Mouse (Mus musculus): ENCODE results near the gene Tmem150a. TPM values are rescaled to one million over a fixed set of nuclear protein-coding genes. Genes with fewer than 3 reads are reported as not detected.

The Tmem150a gene
- total and polyA plus RNA-seq, 2 experiments from 2014 or later: 17.2 to 24.3 TPM

DNA sequence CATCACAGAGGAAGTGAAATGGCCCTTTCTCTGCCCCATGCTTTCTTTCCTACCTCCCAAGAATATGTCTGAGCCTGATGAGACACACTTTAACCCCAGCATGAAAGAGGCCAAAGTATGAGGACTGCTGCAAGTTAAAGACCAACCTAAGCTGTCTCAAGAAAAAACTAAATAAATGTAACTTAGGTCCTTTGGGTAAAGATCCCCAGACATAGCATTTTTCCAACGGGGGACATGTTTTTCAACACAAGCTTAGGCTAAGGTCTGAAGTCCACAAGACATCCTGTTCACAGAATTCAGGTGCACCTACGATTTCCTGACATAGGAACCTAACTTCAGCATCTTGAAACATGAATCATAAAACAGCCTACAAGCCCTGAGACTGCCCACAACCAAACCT is 5.0 kb upstream of the Tmem150a start:
- peaks cover 13% of the 10 kb centered on the region for H3K4me1 ChIP-seq (ENCODE audit: insufficient read depth)
- H3K4me3 ChIP-seq (ENCODE audit: low read depth, low read length): no peak overlapping the region
- no peak for TF ChIP-seq CTCF (IDR thresholded peaks at IDR 0.05; ENCODE audit: low read depth)
- WGBS: 96% methylated on average over 2 of the region's 2 CpGs
- H3K9ac ChIP-seq: no peak overlapping the region
- DNase-seq (no peak), ATAC-seq (no peak)
- H3K36me3 ChIP-seq (ENCODE audit: insufficient read depth): peaks cover 16% of the 10 kb centered on the region
- H3K9me3 ChIP-seq (ENCODE audit: low read length): no peaks in the 10 kb centered on the region
- no peak overlapping the region for H3K27ac ChIP-seq (ENCODE audit: low read depth, low read length)
- no peak overlapping the region for H3K4me2 ChIP-seq (ENCODE audit: low read depth)
- no peaks in the 10 kb centered on the region for H3K27me3 ChIP-seq (ENCODE audit: insufficient read depth, low read length)

DNA sequence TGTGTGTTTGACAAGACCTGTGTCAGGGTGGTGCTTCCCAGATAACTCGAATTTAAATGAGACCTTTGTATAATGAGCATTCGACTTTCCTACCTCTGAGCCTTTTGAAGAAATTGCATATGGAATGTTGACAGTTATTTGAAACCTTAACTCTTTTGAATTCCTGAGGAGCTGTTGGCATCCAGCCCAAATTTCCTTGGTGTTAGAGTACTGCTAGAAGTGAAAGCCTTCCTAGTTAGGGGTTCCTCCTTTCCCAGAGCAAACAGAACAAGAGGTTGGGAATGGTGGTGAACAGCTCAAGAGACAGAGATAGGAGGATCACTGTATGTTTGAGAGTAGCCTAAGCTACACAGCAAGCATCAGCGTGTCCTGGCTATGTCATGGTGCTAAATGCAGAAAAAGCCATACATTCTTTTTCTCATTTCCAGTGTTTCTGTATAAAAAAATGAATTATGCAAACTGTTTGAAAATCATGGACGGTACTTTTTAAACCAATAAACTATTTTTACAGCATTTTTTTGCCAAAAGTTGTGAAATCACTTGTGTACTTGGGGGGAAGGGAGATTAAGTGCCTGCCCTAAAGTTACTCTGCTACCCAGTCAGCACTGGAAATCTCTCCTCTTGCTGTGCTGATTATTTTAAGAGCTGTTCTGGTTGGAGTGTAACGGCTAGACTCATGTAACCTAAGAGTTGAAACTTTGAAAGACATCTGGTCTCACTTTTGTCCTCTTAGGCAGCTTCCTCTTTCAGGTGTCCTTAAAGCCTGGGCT is 2.4 kb upstream of the Tmem150a start:
- H3K27ac ChIP-seq (ENCODE audit: low read depth, low read length): no peak overlapping the region
- ATAC-seq (no peak), DNase-seq (no peak)
- peaks cover 19% of the 10 kb centered on the region for H3K36me3 ChIP-seq (ENCODE audit: insufficient read depth)
- no peak overlapping the region for H3K4me2 ChIP-seq (ENCODE audit: low read depth)
- no peaks in the 10 kb centered on the region for H3K9me3 ChIP-seq (ENCODE audit: low read length)
- peaks cover 12% of the 10 kb centered on the region; the same call in 1 of the 2 replicates for H3K4me1 ChIP-seq (ENCODE audit: insufficient read depth)
- H3K4me3 ChIP-seq (ENCODE audit: low read depth, low read length): no peak overlapping the region
- no peaks in the 10 kb centered on the region for H3K27me3 ChIP-seq (ENCODE audit: insufficient read depth, low read length)
- WGBS: 69% methylated on average over 5 of the region's 5 CpGs
- no peak overlapping the region for H3K9ac ChIP-seq
- no peak for TF ChIP-seq CTCF (IDR thresholded peaks at IDR 0.05; ENCODE audit: low read depth)

GRCm38 (mm10) chr6:72354025-72354424 is 1.2 kb upstream of the Tmem150a start:
- 82% methylated on average over 1 of the region's 1 CpGs for WGBS
- H3K9me3 ChIP-seq (ENCODE audit: low read length): no peaks in the 10 kb centered on the region
- H3K36me3 ChIP-seq (ENCODE audit: insufficient read depth): peaks cover 29% of the 10 kb centered on the region
- no peak overlapping the region for H3K9ac ChIP-seq
- H3K4me3 ChIP-seq (ENCODE audit: low read depth, low read length): no peak overlapping the region
- ATAC-seq: no peak
- TF ChIP-seq CTCF (IDR thresholded peaks at IDR 0.05; ENCODE audit: low read depth): no peak
- no peaks in the 10 kb centered on the region for H3K27me3 ChIP-seq (ENCODE audit: insufficient read depth, low read length)
- H3K4me2 ChIP-seq (ENCODE audit: low read depth): no peak overlapping the region
- 0 out of 2 replicates have a peak, but pooled peaks cover 6% of the 10 kb centered on the region for H3K4me1 ChIP-seq (ENCODE audit: insufficient read depth)
- DNase-seq: no peak
- H3K27ac ChIP-seq (ENCODE audit: low read depth, low read length): no peak overlapping the region

DNA sequence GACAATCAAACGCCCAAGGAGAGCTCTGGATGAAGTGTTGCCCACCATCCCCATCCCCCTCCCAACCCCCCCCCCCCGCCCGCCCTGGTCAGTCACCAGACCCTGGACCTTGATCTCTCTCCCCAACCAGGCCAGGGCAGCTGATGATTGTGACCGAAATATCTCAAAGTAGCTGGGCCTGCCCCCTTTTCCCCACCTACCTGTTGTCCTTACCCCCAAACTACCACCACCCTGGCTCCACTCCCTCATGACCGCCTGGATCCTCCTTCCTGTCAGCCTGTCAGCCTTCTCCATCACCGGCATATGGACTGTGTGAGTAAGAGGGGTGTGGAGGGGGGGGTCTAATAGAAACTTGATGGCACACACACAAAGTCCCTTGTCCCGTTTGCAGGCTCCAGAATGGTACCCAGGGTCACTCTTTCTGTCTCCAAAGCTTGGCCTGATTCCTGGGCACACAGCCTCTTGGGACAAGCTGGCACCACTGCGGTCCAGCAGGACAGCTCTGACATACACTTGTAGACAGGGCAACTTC is 820 bp downstream of the Tmem150a start:
- peaks cover 28% of the 10 kb centered on the region for H3K36me3 ChIP-seq (ENCODE audit: insufficient read depth)
- H3K27me3 ChIP-seq (ENCODE audit: insufficient read depth, low read length): no peaks in the 10 kb centered on the region
- 37% methylated on average over 7 of the region's 8 CpGs for WGBS
- no peak for ATAC-seq
- H3K9ac ChIP-seq: peak overlapping the region; percentile 88
- H3K9me3 ChIP-seq (ENCODE audit: low read length): no peaks in the 10 kb centered on the region
- H3K4me3 ChIP-seq (ENCODE audit: low read depth, low read length): peak overlapping the region; percentile 69
- H3K4me2 ChIP-seq (ENCODE audit: low read depth): peak overlapping the region; percentile 93
- no peak for TF ChIP-seq CTCF (IDR thresholded peaks at IDR 0.05; ENCODE audit: low read depth)
- no peak for DNase-seq
- peak overlapping the region; percentile 71 for H3K27ac ChIP-seq (ENCODE audit: low read depth, low read length)
- H3K4me1 ChIP-seq (ENCODE audit: insufficient read depth): 0 out of 2 replicates have a peak, but pooled peaks cover 6% of the 10 kb centered on the region

GRCm38 (mm10) chr6:72357164-72358079 is 2.2 kb downstream of the Tmem150a start:
- DNase-seq (peak; percentile 26), ATAC-seq (no peak)
- H3K27me3 ChIP-seq (ENCODE audit: insufficient read depth, low read length): no peaks in the 10 kb centered on the region
- H3K27ac ChIP-seq (ENCODE audit: low read depth, low read length): no peak overlapping the region
- no peak overlapping the region for H3K9ac ChIP-seq
- WGBS: 68% methylated on average over 5 of the region's 5 CpGs
- H3K9me3 ChIP-seq (ENCODE audit: low read length): no peaks in the 10 kb centered on the region
- no peak for TF ChIP-seq CTCF (IDR thresholded peaks at IDR 0.05; ENCODE audit: low read depth)
- H3K36me3 ChIP-seq (ENCODE audit: insufficient read depth): peaks cover 28% of the 10 kb centered on the region
- no peak overlapping the region for H3K4me2 ChIP-seq (ENCODE audit: low read depth)
- H3K4me1 ChIP-seq (ENCODE audit: insufficient read depth): peaks cover 13% of the 10 kb centered on the region; the same call in 1 of the 2 replicates
- no peak overlapping the region for H3K4me3 ChIP-seq (ENCODE audit: low read depth, low read length)

- 93% methylated on average over 10 of the region's 10 CpGs for WGBS
- ATAC-seq (no peak), DNase-seq (no peak)
- Histone ChIP-seq H3K27ac (ENCODE audit: low read depth, low read length) (no peak overlapping the region), H3K4me2 (ENCODE audit: low read depth) (no peak overlapping the region), H3K4me3 (ENCODE audit: low read depth, low read length) (no peak overlapping the region), H3K36me3 (ENCODE audit: insufficient read depth) (peaks cover 28% of the 10 kb centered on the region), H3K9me3 (ENCODE audit: low read length) (no peaks in the 10 kb centered on the region), H3K27me3 (ENCODE audit: insufficient read depth, low read length) (no peaks in the 10 kb centered on the region), H3K4me1 (ENCODE audit: insufficient read depth) (peaks cover 13% of the 10 kb centered on the region; the same call in 1 of the 2 replicates), H3K9ac (no peak overlapping the region)
- TF ChIP-seq CTCF (IDR thresholded peaks at IDR 0.05; ENCODE audit: low read depth): no peak
Observed at GRCm38 (mm10) chr6:72358086-72358764, 3.0 kb downstream of the Tmem150a start.

Measured in forebrain, postnatal 0 days (tissue).